Mouse (Mus musculus) ES-CJ7 (cell line): Measurements from ENCODE around the gene Dock7.
"Not testable (repeated sequence)": the region's sequence is repeated elsewhere in the genome, so short reads cannot be mapped to it uniquely, and the experiment has no call there.

Source experiments
- DNase-seq: peaks from one replicate; pipeline ENCODE4 v3.0.0; 2011; ENCODE audit warnings: low read depth, low spot score

Gene Dock7

GRCm38 (mm10) chr4:99011039-99011438 is 109.7 kb downstream of the Dock7 start:
- no peak for DNase-seq

GRCm38 (mm10) chr4:99006319-99006718 is 114.4 kb downstream of the Dock7 start:
- no peak for DNase-seq

GRCm38 (mm10) chr4:99005574-99005973 is 115.1 kb downstream of the Dock7 start:
- no peak for DNase-seq

- no peak for DNase-seq
Measured at GRCm38 (mm10) chr4:98993491-98993890, 127.2 kb downstream of the Dock7 start.

- no peak for DNase-seq
Measured at GRCm38 (mm10) chr4:98984701-98985100, 136.0 kb downstream of the Dock7 start.

- not testable (repeated sequence) for DNase-seq
Measured at GRCm38 (mm10) chr4:98979976-98980375, 140.7 kb downstream of the Dock7 start.

GRCm38 (mm10) chr4:98978693-98979092 is 142.0 kb downstream of the Dock7 start:
- DNase-seq, result no peak

GRCm38 (mm10) chr4:98978288-98978687 is 142.4 kb downstream of the Dock7 start:
- not testable (repeated sequence) for DNase-seq

GRCm38 (mm10) chr4:98975741-98976140 is 145.0 kb downstream of the Dock7 start:
- no peak for DNase-seq

- peak; percentile 24 for DNase-seq
Measured at GRCm38 (mm10) chr4:98969946-98970345, 150.8 kb downstream of the Dock7 start.

GRCm38 (mm10) chr4:98960243-98960642 is 160.5 kb downstream of the Dock7 start:
- no peak for DNase-seq

GRCm38 (mm10) chr4:98955986-98956385 is 164.7 kb downstream of the Dock7 start:
- DNase-seq, result no peak

GRCm38 (mm10) chr4:98950563-98950962 is 170.2 kb downstream of the Dock7 start:
- no peak for DNase-seq

GRCm38 (mm10) chr4:98938210-98938609 is 182.5 kb downstream of the Dock7 start:
- DNase-seq, result not testable (repeated sequence)

- DNase-seq, result no peak
Measured at GRCm38 (mm10) chr4:98936036-98936435, 184.7 kb downstream of the Dock7 start.

- no peak for DNase-seq
Measured at GRCm38 (mm10) chr4:98925250-98925781, 195.4 kb downstream of the Dock7 start.

GRCm38 (mm10) chr4:98924906-98925178 is 195.9 kb downstream of the Dock7 start:
- no peak for DNase-seq

GRCm38 (mm10) chr4:98924071-98924905 is 196.4 kb downstream of the Dock7 start:
- no peak for DNase-seq

- DNase-seq, result no peak
Measured at GRCm38 (mm10) chr4:98923568-98924070, 197.1 kb downstream of the Dock7 start, which contains the start of gene Usp1. Gene Usp1 (plus strand): TSS chr4:98923810.

- peak; percentile 100 for DNase-seq
Measured at GRCm38 (mm10) chr4:98922643-98923567, 197.8 kb downstream of the Dock7 start.

- peak; percentile 46 for DNase-seq
Measured at GRCm38 (mm10) chr4:98922061-98922642, 198.6 kb downstream of the Dock7 start.

- no peak for DNase-seq
Measured at GRCm38 (mm10) chr4:98920896-98921295, 199.8 kb downstream of the Dock7 start.
